Mouse (Mus musculus): ENCODE data around the gene Prpf38b. TPM values are rescaled to one million over a fixed set of nuclear protein-coding genes. Genes with fewer than 3 reads are reported as not detected.
"Not testable (repeated sequence)": the region's sequence is repeated elsewhere in the genome, so short reads cannot be mapped to it uniquely, and the experiment has no call there.

Prpf38b gene
- polyA plus RNA-seq, 1 experiment from 2014 or later = 23.9 TPM

DNA sequence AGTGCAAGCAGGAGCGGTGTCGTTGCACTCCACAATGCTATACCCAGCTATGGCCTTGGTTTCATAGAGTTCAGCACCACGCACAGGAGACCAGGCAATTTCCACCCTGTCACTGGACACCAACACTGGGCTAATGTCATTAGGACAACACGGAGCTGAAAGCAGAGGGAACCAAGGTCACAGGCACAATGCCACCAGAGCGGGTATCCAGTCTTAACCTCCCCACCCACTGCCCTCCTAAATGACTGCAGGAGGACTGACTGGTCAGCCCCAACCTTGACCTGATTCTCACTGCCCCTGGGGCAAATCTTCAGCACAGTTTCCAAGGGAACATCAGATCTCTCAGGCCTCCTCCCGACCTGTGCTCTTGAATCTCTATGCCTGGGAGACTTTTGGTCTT lies 40.9 kb downstream of the Prpf38b start:
- no peaks in the 10 kb centered on the region for H3K27me3 ChIP-seq (ENCODE audit: insufficient read depth, low read length)
- WGBS (ENCODE audit: insufficient replicate concordance) = 67% methylated on average over 6 of the region's 6 CpGs
- 0 out of 2 replicates have a peak, but pooled peaks cover 2% of the 10 kb centered on the region for H3K9me3 ChIP-seq (ENCODE audit: low read length)
- H3K9ac ChIP-seq (replicated peaks) = no peak overlapping the region
- no peaks in the 10 kb centered on the region for H3K4me1 ChIP-seq (ENCODE audit: insufficient read depth)
- ATAC-seq (no peak), DNase-seq (no peak)
- no peaks in the 10 kb centered on the region for H3K36me3 ChIP-seq (replicated peaks; ENCODE audit: insufficient read depth, low read length)
- no peak overlapping the region for H3K4me3 ChIP-seq (ENCODE audit: low read depth, low read length)
- TF ChIP-seq CTCF (IDR thresholded peaks at IDR 0.05; ENCODE audit: low read depth) = no peak
- TF ChIP-seq EP300 (IDR thresholded peaks at IDR 0.05; ENCODE audit: low read depth) = no peak
- H3K27ac ChIP-seq (ENCODE audit: low read depth) = no peak overlapping the region
- H3K4me2 ChIP-seq (ENCODE audit: low read depth, low read length) = no peak overlapping the region

DNA sequence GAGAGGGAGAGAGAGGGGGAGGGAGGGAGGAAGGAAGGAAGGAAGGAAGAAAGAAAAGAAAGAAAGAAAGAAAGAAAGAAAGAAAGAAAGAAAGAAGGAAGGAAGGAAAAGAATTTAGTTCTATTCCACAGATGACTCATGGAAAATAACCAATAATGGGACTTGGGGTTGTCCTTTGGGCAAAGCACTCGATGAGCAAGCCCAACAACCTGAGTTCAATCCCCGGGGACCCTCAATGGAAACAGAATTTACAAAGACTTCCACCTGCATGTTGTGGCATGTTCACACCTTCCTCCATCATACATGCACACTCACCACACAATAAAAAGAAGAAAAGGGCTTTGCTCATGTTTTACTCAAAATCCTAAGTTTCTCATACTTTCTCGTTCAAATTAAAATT lies 44.1 kb downstream of the Prpf38b start:
- H3K36me3 ChIP-seq (replicated peaks; ENCODE audit: insufficient read depth, low read length) = no peaks in the 10 kb centered on the region
- no peak overlapping the region for H3K27ac ChIP-seq (ENCODE audit: low read depth)
- TF ChIP-seq CTCF (IDR thresholded peaks at IDR 0.05; ENCODE audit: low read depth) (no peak), EP300 (IDR thresholded peaks at IDR 0.05; ENCODE audit: low read depth) (no peak)
- H3K27me3 ChIP-seq (ENCODE audit: insufficient read depth, low read length) = no peaks in the 10 kb centered on the region
- H3K4me1 ChIP-seq (ENCODE audit: insufficient read depth) = no peaks in the 10 kb centered on the region
- 74% methylated on average over 3 of the region's 3 CpGs for WGBS (ENCODE audit: insufficient replicate concordance)
- no peak overlapping the region for H3K4me3 ChIP-seq (ENCODE audit: low read depth, low read length)
- H3K9me3 ChIP-seq (ENCODE audit: low read length) = no peaks in the 10 kb centered on the region
- ATAC-seq = no peak
- no peak overlapping the region for H3K4me2 ChIP-seq (ENCODE audit: low read depth, low read length)
- no peak for DNase-seq
- H3K9ac ChIP-seq (replicated peaks) = no peak overlapping the region

DNA sequence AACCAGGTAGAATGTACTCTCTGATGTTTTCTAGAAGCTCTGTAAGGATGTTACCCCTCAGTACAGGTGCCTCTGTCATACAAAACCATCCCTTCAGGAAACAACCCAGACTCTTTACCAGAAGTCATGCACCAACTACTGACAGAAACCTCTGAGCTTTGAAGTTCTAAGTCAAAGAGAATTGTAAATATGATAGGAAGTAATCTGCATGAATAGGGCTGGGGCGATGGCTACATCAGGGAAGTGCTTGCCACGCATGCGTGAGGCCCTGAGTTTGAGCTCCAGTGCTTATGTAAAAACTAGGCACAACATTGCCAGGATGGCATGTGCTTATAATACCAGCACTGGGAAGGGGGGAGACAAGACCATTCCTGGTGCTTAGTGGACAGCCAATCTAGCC lies 45.9 kb downstream of the Prpf38b start:
- Histone ChIP-seq H3K4me2 (ENCODE audit: low read depth, low read length) (no peak overlapping the region), H3K9me3 (ENCODE audit: low read length) (no peaks in the 10 kb centered on the region), H3K27ac (ENCODE audit: low read depth) (no peak overlapping the region), H3K4me3 (ENCODE audit: low read depth, low read length) (no peak overlapping the region), H3K4me1 (ENCODE audit: insufficient read depth) (no peaks in the 10 kb centered on the region), H3K27me3 (ENCODE audit: insufficient read depth, low read length) (no peaks in the 10 kb centered on the region), H3K36me3 (replicated peaks; ENCODE audit: insufficient read depth, low read length) (no peaks in the 10 kb centered on the region), H3K9ac (replicated peaks) (no peak overlapping the region)
- no peak for DNase-seq
- ATAC-seq = no peak
- TF ChIP-seq CTCF (IDR thresholded peaks at IDR 0.05; ENCODE audit: low read depth) (no peak), EP300 (IDR thresholded peaks at IDR 0.05; ENCODE audit: low read depth) (no peak)
- 70% methylated on average over 3 of the region's 3 CpGs for WGBS (ENCODE audit: insufficient replicate concordance)

DNA sequence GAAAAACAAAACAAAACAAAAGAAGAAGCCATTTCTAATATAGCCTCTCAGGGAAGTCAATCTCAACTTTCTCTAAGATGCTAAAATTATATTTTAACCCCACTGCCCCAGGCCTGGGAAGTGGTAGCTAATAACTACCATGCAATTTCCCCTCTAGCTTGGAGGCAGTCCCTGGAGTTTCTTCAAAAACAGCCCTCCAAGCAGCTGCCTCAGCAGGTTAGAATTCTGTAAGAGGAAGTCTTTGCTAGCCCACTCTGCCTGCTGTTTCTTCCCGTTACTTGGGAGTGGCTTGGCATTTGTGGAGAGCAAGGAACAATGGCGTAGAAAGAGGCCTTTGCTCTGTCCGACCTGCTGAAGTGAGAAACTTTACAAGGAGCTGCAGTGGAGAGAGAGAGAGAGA lies 46.4 kb downstream of the Prpf38b start:
- Histone ChIP-seq H3K9ac (replicated peaks) (no peak overlapping the region), H3K9me3 (ENCODE audit: low read length) (no peaks in the 10 kb centered on the region), H3K27me3 (ENCODE audit: insufficient read depth, low read length) (no peaks in the 10 kb centered on the region), H3K4me1 (ENCODE audit: insufficient read depth) (no peaks in the 10 kb centered on the region), H3K4me3 (ENCODE audit: low read depth, low read length) (no peak overlapping the region), H3K4me2 (ENCODE audit: low read depth, low read length) (no peak overlapping the region), H3K27ac (ENCODE audit: low read depth) (no peak overlapping the region), H3K36me3 (replicated peaks; ENCODE audit: insufficient read depth, low read length) (no peaks in the 10 kb centered on the region)
- DNase-seq (no peak), ATAC-seq (no peak)
- WGBS (ENCODE audit: insufficient replicate concordance) = 32% methylated on average over 3 of the region's 3 CpGs
- TF ChIP-seq CTCF (IDR thresholded peaks at IDR 0.05; ENCODE audit: low read depth) = no peak
- no peak for TF ChIP-seq EP300 (IDR thresholded peaks at IDR 0.05; ENCODE audit: low read depth)

DNA sequence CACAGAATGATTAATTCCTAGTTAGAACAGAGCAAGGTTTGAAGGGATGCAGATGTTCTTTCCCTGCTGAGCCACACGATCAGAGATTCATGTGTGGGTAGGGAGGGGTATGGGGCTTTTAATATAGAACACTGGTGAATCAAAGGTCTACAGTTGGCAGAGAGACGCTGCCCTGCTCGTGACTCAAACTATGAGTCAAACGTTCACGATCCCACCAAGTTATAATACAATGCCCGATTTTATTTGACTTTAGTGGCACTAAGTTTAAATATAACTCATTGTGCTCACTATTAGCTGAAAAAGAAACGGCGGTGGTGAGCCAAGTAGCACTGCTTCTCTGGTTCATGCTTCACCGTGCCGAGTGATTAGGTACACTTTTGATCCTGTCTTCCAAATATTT lies 48.4 kb downstream of the Prpf38b start:
- H3K4me3 ChIP-seq (ENCODE audit: low read depth, low read length) = no peak overlapping the region
- no peaks in the 10 kb centered on the region for H3K36me3 ChIP-seq (replicated peaks; ENCODE audit: insufficient read depth, low read length)
- H3K4me1 ChIP-seq (ENCODE audit: insufficient read depth) = no peaks in the 10 kb centered on the region
- no peak overlapping the region for H3K27ac ChIP-seq (ENCODE audit: low read depth)
- 88% methylated on average over 10 of the region's 10 CpGs for WGBS (ENCODE audit: insufficient replicate concordance)
- H3K9me3 ChIP-seq (ENCODE audit: low read length) = no peaks in the 10 kb centered on the region
- no peak overlapping the region for H3K9ac ChIP-seq (replicated peaks)
- no peak overlapping the region for H3K4me2 ChIP-seq (ENCODE audit: low read depth, low read length)
- no peak for DNase-seq
- H3K27me3 ChIP-seq (ENCODE audit: insufficient read depth, low read length) = no peaks in the 10 kb centered on the region
- ATAC-seq = no peak
- no peak for TF ChIP-seq EP300 (IDR thresholded peaks at IDR 0.05; ENCODE audit: low read depth)
- no peak for TF ChIP-seq CTCF (IDR thresholded peaks at IDR 0.05; ENCODE audit: low read depth)

DNA sequence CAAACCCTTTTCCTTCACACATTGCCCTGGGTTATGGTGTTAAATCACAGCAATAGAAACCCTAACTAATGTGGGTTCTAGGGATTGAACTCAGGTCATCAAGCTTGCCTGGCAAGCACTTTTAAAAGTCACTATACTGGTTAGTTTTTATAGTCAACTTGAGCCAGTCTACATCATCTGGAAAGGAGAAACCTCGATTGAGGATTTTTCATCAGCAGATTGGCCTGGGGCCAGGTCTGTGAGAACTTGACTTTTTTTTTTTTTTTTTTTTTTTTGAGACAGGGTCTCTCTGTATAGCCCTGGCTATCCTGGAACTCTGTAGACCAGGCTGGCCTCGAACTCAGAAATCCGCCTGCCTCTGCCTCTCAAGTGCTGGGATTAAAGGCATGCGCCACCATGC lies 49.2 kb downstream of the Prpf38b start:
- H3K4me2 ChIP-seq (ENCODE audit: low read depth, low read length); H3K4me3 ChIP-seq (ENCODE audit: low read depth, low read length); H3K36me3 ChIP-seq (replicated peaks; ENCODE audit: insufficient read depth, low read length); DNase-seq; H3K9me3 ChIP-seq (ENCODE audit: low read length); ATAC-seq; H3K27me3 ChIP-seq (ENCODE audit: insufficient read depth, low read length); H3K27ac ChIP-seq (ENCODE audit: low read depth); H3K9ac ChIP-seq (replicated peaks); H3K4me1 ChIP-seq (ENCODE audit: insufficient read depth): not testable (repeated sequence)
- 83% methylated on average over 4 of the region's 4 CpGs for WGBS (ENCODE audit: insufficient replicate concordance)

DNA sequence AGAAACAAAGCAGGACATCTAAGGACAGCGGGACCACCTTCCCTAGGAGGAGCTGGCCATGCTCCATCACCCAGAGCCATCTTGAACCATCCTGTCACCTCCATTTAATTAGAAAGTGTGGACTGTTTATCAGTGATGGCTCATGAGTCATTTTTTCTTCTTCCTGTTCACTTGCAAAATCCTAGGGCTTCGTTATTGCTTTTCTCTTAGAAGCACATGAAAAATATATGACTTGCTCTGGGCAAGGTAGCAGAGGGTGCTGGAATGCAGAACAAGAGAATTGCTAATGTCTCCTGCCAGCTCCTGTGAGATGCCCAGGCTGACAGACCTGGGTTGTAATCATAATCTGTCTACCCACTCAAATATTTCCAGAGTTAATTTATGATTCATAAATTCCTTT lies 50.7 kb downstream of the Prpf38b start:
- DNase-seq (no peak), ATAC-seq (no peak)
- H3K9ac ChIP-seq (replicated peaks) = no peak overlapping the region
- no peaks in the 10 kb centered on the region for H3K27me3 ChIP-seq (ENCODE audit: insufficient read depth, low read length)
- H3K36me3 ChIP-seq (replicated peaks; ENCODE audit: insufficient read depth, low read length) = no peaks in the 10 kb centered on the region
- 59% methylated on average over 2 of the region's 2 CpGs for WGBS (ENCODE audit: insufficient replicate concordance)
- no peaks in the 10 kb centered on the region for H3K4me1 ChIP-seq (ENCODE audit: insufficient read depth)
- no peaks in the 10 kb centered on the region for H3K9me3 ChIP-seq (ENCODE audit: low read length)
- H3K4me3 ChIP-seq (ENCODE audit: low read depth, low read length) = no peak overlapping the region
- TF ChIP-seq EP300 (IDR thresholded peaks at IDR 0.05; ENCODE audit: low read depth) (no peak), CTCF (IDR thresholded peaks at IDR 0.05; ENCODE audit: low read depth) (no peak)
- H3K4me2 ChIP-seq (ENCODE audit: low read depth, low read length) = no peak overlapping the region
- H3K27ac ChIP-seq (ENCODE audit: low read depth) = no peak overlapping the region
